Mouse (Mus musculus): Measurements from ENCODE around the gene Adgrb3. TPM values are rescaled to one million over a fixed set of nuclear protein-coding genes. Genes with fewer than 3 reads are reported as not detected.

Adgrb3 gene
- polyA plus RNA-seq, 1 experiment from 2014 or later = 0.95 TPM

DNA sequence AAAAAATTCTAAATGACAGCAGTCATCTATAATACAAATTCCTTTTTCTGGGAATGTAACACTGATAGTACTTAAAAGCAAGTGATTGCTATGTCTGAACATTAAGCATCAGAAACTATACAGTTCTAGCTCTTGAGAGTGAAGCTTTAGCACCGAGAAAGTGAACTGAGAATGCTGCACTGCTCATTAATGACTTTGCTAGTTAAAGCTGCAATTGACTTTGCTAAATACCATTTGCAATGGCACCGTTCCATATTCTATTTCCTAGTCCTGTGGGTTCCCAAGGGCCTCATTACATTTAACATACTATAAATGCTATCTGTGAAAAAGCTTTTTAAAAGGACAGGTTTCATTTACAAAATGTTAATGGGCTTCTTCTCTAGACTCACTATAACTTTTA lies 414.4 kb downstream of the Adgrb3 start:
- H3K27me3 ChIP-seq (ENCODE audit: control insufficient read depth, insufficient read depth, low read length) = no peaks in the 10 kb centered on the region
- H3K4me1 ChIP-seq (ENCODE audit: control insufficient read depth, insufficient read depth, low read length) = no peaks in the 10 kb centered on the region
- H3K36me3 ChIP-seq (ENCODE audit: control insufficient read depth, insufficient read depth, low read length) = no peaks in the 10 kb centered on the region
- no peak overlapping the region for H3K4me3 ChIP-seq (ENCODE audit: low read depth, low read length)
- DNase-seq (ENCODE audit: low spot score) (no peak), ATAC-seq (ENCODE audit: insufficient number of reproducible peaks, low FRiP score, low TSS enrichment, low read depth) (no peak)
- no peaks in the 10 kb centered on the region for H3K9me3 ChIP-seq (ENCODE audit: control insufficient read depth, low read length)
- 74% methylated on average over 2 of the region's 2 CpGs for WGBS
- no peak overlapping the region for H3K4me2 ChIP-seq (ENCODE audit: low read depth, severe bottlenecking)
- H3K9ac ChIP-seq (ENCODE audit: low read length) = no peak overlapping the region
- no peak overlapping the region for H3K27ac ChIP-seq (replicated peaks; ENCODE audit: low read depth, low read length)

- Histone ChIP-seq H3K9ac (ENCODE audit: low read length) (no peak overlapping the region), H3K9me3 (ENCODE audit: control insufficient read depth, low read length) (no peaks in the 10 kb centered on the region), H3K36me3 (ENCODE audit: control insufficient read depth, insufficient read depth, low read length) (no peaks in the 10 kb centered on the region), H3K27me3 (ENCODE audit: control insufficient read depth, insufficient read depth, low read length) (no peaks in the 10 kb centered on the region), H3K4me2 (ENCODE audit: low read depth, severe bottlenecking) (no peak overlapping the region), H3K4me3 (ENCODE audit: low read depth, low read length) (no peak overlapping the region), H3K27ac (replicated peaks; ENCODE audit: low read depth, low read length) (no peak overlapping the region), H3K4me1 (ENCODE audit: control insufficient read depth, insufficient read depth, low read length) (no peaks in the 10 kb centered on the region)
- 89% methylated on average over 2 of the region's 2 CpGs for WGBS
- no peak for ATAC-seq (ENCODE audit: insufficient number of reproducible peaks, low FRiP score, low TSS enrichment, low read depth)
- DNase-seq (ENCODE audit: low spot score) = peak; percentile 21
Measured at GRCm38 (mm10) chr1:25364186-25364585, 465.3 kb downstream of the Adgrb3 start.

- Histone ChIP-seq H3K4me2 (ENCODE audit: low read depth, severe bottlenecking) (no peak overlapping the region), H3K9ac (ENCODE audit: low read length) (no peak overlapping the region), H3K27me3 (ENCODE audit: control insufficient read depth, insufficient read depth, low read length) (no peaks in the 10 kb centered on the region), H3K9me3 (ENCODE audit: control insufficient read depth, low read length) (no peaks in the 10 kb centered on the region), H3K4me1 (ENCODE audit: control insufficient read depth, insufficient read depth, low read length) (no peaks in the 10 kb centered on the region), H3K27ac (replicated peaks; ENCODE audit: low read depth, low read length) (no peak overlapping the region), H3K4me3 (ENCODE audit: low read depth, low read length) (no peak overlapping the region), H3K36me3 (ENCODE audit: control insufficient read depth, insufficient read depth, low read length) (no peaks in the 10 kb centered on the region)
- 91% methylated on average over 4 of the region's 4 CpGs for WGBS
- no peak for DNase-seq (ENCODE audit: low spot score)
- ATAC-seq (ENCODE audit: insufficient number of reproducible peaks, low FRiP score, low TSS enrichment, low read depth) = no peak
Measured at GRCm38 (mm10) chr1:25358554-25358953, 471.0 kb downstream of the Adgrb3 start.

DNA sequence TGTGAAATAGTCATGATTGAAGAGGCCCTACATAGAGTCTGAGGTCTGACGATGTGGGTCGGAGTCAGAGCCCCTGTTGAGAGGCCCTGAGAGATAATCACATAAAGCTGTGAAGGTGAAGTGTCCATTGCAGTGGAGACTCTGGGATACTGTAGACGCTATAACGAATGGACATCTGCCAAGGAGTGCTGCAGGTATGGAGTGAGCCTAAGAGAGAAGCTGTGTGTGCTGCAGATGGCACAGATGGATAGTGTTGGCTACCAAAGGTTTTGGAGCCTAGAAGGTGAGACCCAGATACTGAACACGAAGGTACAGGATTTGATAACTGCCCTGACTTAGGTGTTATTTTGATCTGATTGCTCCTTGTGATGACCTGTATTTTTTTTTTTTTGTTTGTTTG lies 474.0 kb downstream of the Adgrb3 start:
- no peaks in the 10 kb centered on the region for H3K9me3 ChIP-seq (ENCODE audit: control insufficient read depth, low read length)
- no peaks in the 10 kb centered on the region for H3K27me3 ChIP-seq (ENCODE audit: control insufficient read depth, insufficient read depth, low read length)
- H3K36me3 ChIP-seq (ENCODE audit: control insufficient read depth, insufficient read depth, low read length) = no peaks in the 10 kb centered on the region
- no peaks in the 10 kb centered on the region for H3K4me1 ChIP-seq (ENCODE audit: control insufficient read depth, insufficient read depth, low read length)
- no peak overlapping the region for H3K27ac ChIP-seq (replicated peaks; ENCODE audit: low read depth, low read length)
- 87% methylated on average over 5 of the region's 5 CpGs for WGBS
- DNase-seq (ENCODE audit: low spot score) (no peak), ATAC-seq (ENCODE audit: insufficient number of reproducible peaks, low FRiP score, low TSS enrichment, low read depth) (no peak)
- H3K4me2 ChIP-seq (ENCODE audit: low read depth, severe bottlenecking) = no peak overlapping the region
- no peak overlapping the region for H3K9ac ChIP-seq (ENCODE audit: low read length)
- H3K4me3 ChIP-seq (ENCODE audit: low read depth, low read length) = no peak overlapping the region

GRCm38 (mm10) chr1:25344876-25345275 lies 484.6 kb downstream of the Adgrb3 start:
- H3K36me3 ChIP-seq (ENCODE audit: control insufficient read depth, insufficient read depth, low read length) = no peaks in the 10 kb centered on the region
- no peaks in the 10 kb centered on the region for H3K4me1 ChIP-seq (ENCODE audit: control insufficient read depth, insufficient read depth, low read length)
- H3K4me2 ChIP-seq (ENCODE audit: low read depth, severe bottlenecking) = no peak overlapping the region
- DNase-seq (ENCODE audit: low spot score) (no peak), ATAC-seq (ENCODE audit: insufficient number of reproducible peaks, low FRiP score, low TSS enrichment, low read depth) (no peak)
- no peak overlapping the region for H3K4me3 ChIP-seq (ENCODE audit: low read depth, low read length)
- no peaks in the 10 kb centered on the region for H3K27me3 ChIP-seq (ENCODE audit: control insufficient read depth, insufficient read depth, low read length)
- no peaks in the 10 kb centered on the region for H3K9me3 ChIP-seq (ENCODE audit: control insufficient read depth, low read length)
- H3K27ac ChIP-seq (replicated peaks; ENCODE audit: low read depth, low read length) = no peak overlapping the region
- H3K9ac ChIP-seq (ENCODE audit: low read length) = no peak overlapping the region

DNA sequence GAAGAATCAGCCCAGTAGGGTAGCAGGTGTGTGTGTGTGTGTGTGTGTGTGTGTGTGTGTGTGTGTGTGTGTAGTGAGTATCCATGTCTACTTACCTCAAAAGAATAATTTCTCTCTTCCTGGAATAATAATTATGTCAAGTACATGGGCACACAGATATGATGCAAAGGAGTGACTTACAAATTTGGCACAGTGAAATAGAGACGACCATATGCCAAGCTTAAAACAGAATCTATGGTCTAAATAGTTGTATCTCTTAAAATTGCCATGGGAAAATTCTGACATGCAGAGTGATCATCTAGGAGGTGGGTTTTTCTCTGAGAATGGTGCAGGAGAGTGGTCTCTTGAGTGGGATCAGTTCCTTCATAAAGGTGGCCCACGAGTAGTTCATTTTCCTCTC lies 504.1 kb downstream of the Adgrb3 start:
- DNase-seq (ENCODE audit: low spot score) (no peak), ATAC-seq (ENCODE audit: insufficient number of reproducible peaks, low FRiP score, low TSS enrichment, low read depth) (no peak)
- Histone ChIP-seq H3K4me2 (ENCODE audit: low read depth, severe bottlenecking) (no peak overlapping the region), H3K36me3 (ENCODE audit: control insufficient read depth, insufficient read depth, low read length) (no peaks in the 10 kb centered on the region), H3K4me3 (ENCODE audit: low read depth, low read length) (no peak overlapping the region), H3K27ac (replicated peaks; ENCODE audit: low read depth, low read length) (no peak overlapping the region), H3K4me1 (ENCODE audit: control insufficient read depth, insufficient read depth, low read length) (no peaks in the 10 kb centered on the region), H3K9me3 (ENCODE audit: control insufficient read depth, low read length) (no peaks in the 10 kb centered on the region), H3K27me3 (ENCODE audit: control insufficient read depth, insufficient read depth, low read length) (no peaks in the 10 kb centered on the region), H3K9ac (ENCODE audit: low read length) (no peak overlapping the region)
- 84% methylated on average over 2 of the region's 2 CpGs for WGBS

DNA sequence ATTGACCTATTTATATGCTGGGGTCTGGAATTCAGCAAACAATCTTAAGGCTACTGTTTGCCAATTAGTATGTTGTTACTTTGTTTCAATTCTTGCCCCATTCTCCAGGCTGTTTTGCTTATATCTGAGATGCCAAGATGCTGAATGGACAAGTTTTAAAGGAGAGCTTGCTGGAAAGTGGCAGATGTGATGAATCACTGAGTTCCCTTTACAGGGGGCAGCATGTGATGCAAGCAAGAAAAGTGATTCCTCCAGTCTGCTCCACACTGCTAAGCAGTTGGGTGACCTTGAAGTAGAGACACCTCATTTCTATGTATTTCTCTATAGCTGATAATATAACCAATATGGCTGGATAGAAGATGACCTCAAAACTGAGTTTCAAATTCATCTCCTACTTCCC lies 512.4 kb downstream of the Adgrb3 start:
- no peaks in the 10 kb centered on the region for H3K4me1 ChIP-seq (ENCODE audit: control insufficient read depth, insufficient read depth, low read length)
- H3K36me3 ChIP-seq (ENCODE audit: control insufficient read depth, insufficient read depth, low read length) = no peaks in the 10 kb centered on the region
- no peak overlapping the region for H3K27ac ChIP-seq (replicated peaks; ENCODE audit: low read depth, low read length)
- ATAC-seq (ENCODE audit: insufficient number of reproducible peaks, low FRiP score, low TSS enrichment, low read depth) (no peak), DNase-seq (ENCODE audit: low spot score) (no peak)
- H3K9me3 ChIP-seq (ENCODE audit: control insufficient read depth, low read length) = no peaks in the 10 kb centered on the region
- H3K9ac ChIP-seq (ENCODE audit: low read length) = no peak overlapping the region
- H3K4me3 ChIP-seq (ENCODE audit: low read depth, low read length) = no peak overlapping the region
- H3K27me3 ChIP-seq (ENCODE audit: control insufficient read depth, insufficient read depth, low read length) = no peaks in the 10 kb centered on the region
- H3K4me2 ChIP-seq (ENCODE audit: low read depth, severe bottlenecking) = no peak overlapping the region

- WGBS = 85% methylated on average over 2 of the region's 2 CpGs
- H3K27ac ChIP-seq (replicated peaks; ENCODE audit: low read depth, low read length) = no peak overlapping the region
- no peak overlapping the region for H3K4me3 ChIP-seq (ENCODE audit: low read depth, low read length)
- no peak for DNase-seq (ENCODE audit: low spot score)
- no peaks in the 10 kb centered on the region for H3K36me3 ChIP-seq (ENCODE audit: control insufficient read depth, insufficient read depth, low read length)
- no peaks in the 10 kb centered on the region for H3K9me3 ChIP-seq (ENCODE audit: control insufficient read depth, low read length)
- no peaks in the 10 kb centered on the region for H3K4me1 ChIP-seq (ENCODE audit: control insufficient read depth, insufficient read depth, low read length)
- H3K27me3 ChIP-seq (ENCODE audit: control insufficient read depth, insufficient read depth, low read length) = no peaks in the 10 kb centered on the region
- H3K4me2 ChIP-seq (ENCODE audit: low read depth, severe bottlenecking) = no peak overlapping the region
- H3K9ac ChIP-seq (ENCODE audit: low read length) = no peak overlapping the region
- no peak for ATAC-seq (ENCODE audit: insufficient number of reproducible peaks, low FRiP score, low TSS enrichment, low read depth)
Measured at GRCm38 (mm10) chr1:25312344-25312743, 517.2 kb downstream of the Adgrb3 start.

DNA sequence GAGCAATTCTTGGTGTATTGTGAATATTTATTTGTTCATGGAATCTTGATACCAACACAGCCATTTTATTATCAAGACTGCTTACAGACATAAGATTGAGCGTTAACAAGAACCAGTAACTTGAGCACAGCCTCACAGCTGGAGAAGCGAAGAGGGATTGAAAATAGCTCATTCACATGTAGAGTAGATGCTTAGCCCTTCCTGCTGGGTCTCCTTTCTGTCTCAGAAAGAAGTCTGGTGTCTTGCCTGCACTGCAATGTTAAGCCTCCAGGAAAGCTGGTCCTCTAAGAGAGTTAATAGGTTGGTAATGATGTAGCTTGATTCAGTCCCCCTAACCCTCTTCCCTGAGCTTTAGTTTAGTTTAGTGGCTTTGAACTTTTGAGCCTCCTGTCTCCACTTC lies 519.4 kb downstream of the Adgrb3 start:
- no peak overlapping the region for H3K9ac ChIP-seq (ENCODE audit: low read length)
- 30% methylated on average over 2 of the region's 2 CpGs for WGBS

More for the DNA sequence above, 519.4 kb downstream of the Adgrb3 start:
- DNase-seq (ENCODE audit: low spot score) (no peak), ATAC-seq (ENCODE audit: insufficient number of reproducible peaks, low FRiP score, low TSS enrichment, low read depth) (no peak)
- Histone ChIP-seq H3K27me3 (ENCODE audit: control insufficient read depth, insufficient read depth, low read length) (no peaks in the 10 kb centered on the region), H3K27ac (replicated peaks; ENCODE audit: low read depth, low read length) (no peak overlapping the region), H3K36me3 (ENCODE audit: control insufficient read depth, insufficient read depth, low read length) (no peaks in the 10 kb centered on the region), H3K4me1 (ENCODE audit: control insufficient read depth, insufficient read depth, low read length) (no peaks in the 10 kb centered on the region), H3K4me3 (ENCODE audit: low read depth, low read length) (no peak overlapping the region), H3K9me3 (ENCODE audit: control insufficient read depth, low read length) (no peaks in the 10 kb centered on the region), H3K4me2 (ENCODE audit: low read depth, severe bottlenecking) (no peak overlapping the region)

Data from limb, embryonic 11.5 days (tissue).